Mouse (Mus musculus): ENCODE measurements around the gene Dbndd2.

Dbndd2 gene

GRCm38 (mm10) chr2:164505619-164506347 lies 19.9 kb downstream of the Dbndd2 start:
- no peak for DNase-seq

GRCm38 (mm10) chr2:164507811-164508210 lies 21.9 kb downstream of the Dbndd2 start:
- DNase-seq = no peak

- DNase-seq = no peak
These were observed 24.8 kb downstream of the Dbndd2 start for GRCm38 (mm10) chr2:164510621-164511190.

GRCm38 (mm10) chr2:164512121-164512909 lies 26.4 kb downstream of the Dbndd2 start:
- no peak for DNase-seq

- no peak for DNase-seq
These were observed 27.5 kb downstream of the Dbndd2 start for GRCm38 (mm10) chr2:164513389-164513788.

GRCm38 (mm10) chr2:164514916-164515315 lies 29.0 kb downstream of the Dbndd2 start:
- no peak for DNase-seq

- no peak for DNase-seq
These were observed 30.0 kb downstream of the Dbndd2 start for GRCm38 (mm10) chr2:164515897-164516296.

GRCm38 (mm10) chr2:164516592-164516991 lies 30.7 kb downstream of the Dbndd2 start:
- no peak for DNase-seq

- DNase-seq = peak; percentile 41
These were observed 31.7 kb downstream of the Dbndd2 start for GRCm38 (mm10) chr2:164517485-164518221.

- no peak for DNase-seq
These were observed 32.6 kb downstream of the Dbndd2 start for GRCm38 (mm10) chr2:164518266-164519170.

GRCm38 (mm10) chr2:164519171-164519526 lies 33.2 kb downstream of the Dbndd2 start:
- DNase-seq = no peak

GRCm38 (mm10) chr2:164520782-164521181 lies 34.9 kb downstream of the Dbndd2 start:
- DNase-seq = no peak

GRCm38 (mm10) chr2:164521841-164522240 lies 35.9 kb downstream of the Dbndd2 start:
- no peak for DNase-seq

GRCm38 (mm10) chr2:164522280-164522679 lies 36.4 kb downstream of the Dbndd2 start:
- no peak for DNase-seq

- no peak for DNase-seq
These were observed 37.4 kb downstream of the Dbndd2 start for GRCm38 (mm10) chr2:164523301-164523773.

- no peak for DNase-seq
These were observed 42.7 kb downstream of the Dbndd2 start for GRCm38 (mm10) chr2:164528557-164528956.

GRCm38 (mm10) chr2:164531169-164531568 lies 45.3 kb downstream of the Dbndd2 start:
- DNase-seq = peak; percentile 66

- DNase-seq = no peak
These were observed 48.4 kb downstream of the Dbndd2 start for GRCm38 (mm10) chr2:164534315-164534714.

GRCm38 (mm10) chr2:164537003-164537402 lies 51.1 kb downstream of the Dbndd2 start:
- no peak for DNase-seq

GRCm38 (mm10) chr2:164540652-164541427 lies 54.9 kb downstream of the Dbndd2 start:
- DNase-seq = no peak

GRCm38 (mm10) chr2:164542132-164542531 lies 56.2 kb downstream of the Dbndd2 start:
- no peak for DNase-seq
